Mouse (Mus musculus): Measurements from ENCODE around the gene Espn.

GRCm38 (mm10) chr4:152078105-152078530, 74.1 kb downstream of the Espn start:
- TF ChIP-seq POLR2A (IDR thresholded peaks at IDR 0.05; ENCODE audit: borderline replicate concordance, low read depth, low read length), result no peak
- no peak for TF ChIP-seq CTCF (IDR thresholded peaks at IDR 0.05; ENCODE audit: low read depth, low read length)

Data from bone marrow macrophage, adult 2 months (primary cell).